Mouse (Mus musculus) bone marrow, adult 2 months (tissue): ENCODE measurements around the gene Med23.

Source experiments
- CTCF ChIP-seq: fragments of 200-500 bp; IDR thresholded peaks from 2 replicates; pipeline ENCODE4 v1.5.1; 2011; ENCODE audit warnings: low read length, control low read depth; ENCODE audit not compliant: control insufficient read depth, insufficient read depth
- POLR2A ChIP-seq: fragments of 200-500 bp; IDR thresholded peaks from 2 replicates; pipeline ENCODE4 v1.6.1; 2011; ENCODE audit warnings: low read depth, mild to moderate bottlenecking, control low read depth, low read length, borderline replicate concordance; ENCODE audit not compliant: control insufficient read depth

DNA sequence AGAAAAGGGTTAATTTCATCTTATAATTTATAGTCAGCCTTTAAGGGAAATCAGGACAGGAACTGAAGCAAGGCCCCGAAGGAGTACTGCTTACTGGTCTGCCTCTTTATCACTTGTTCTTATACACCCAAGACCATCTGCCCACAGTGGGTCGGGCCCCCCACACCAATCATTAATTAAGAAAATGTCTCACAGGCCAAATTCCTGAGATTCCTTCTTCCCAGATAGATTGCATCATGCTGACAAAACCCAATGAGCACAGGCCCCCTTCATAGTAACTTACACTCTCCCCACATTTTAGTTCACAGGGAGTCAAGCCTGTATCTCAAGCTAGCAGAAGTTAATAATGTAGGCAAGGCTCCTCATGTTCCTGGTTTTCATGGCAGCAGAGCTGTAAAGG lies 27.8 kb upstream of the Med23 start:
- TF ChIP-seq POLR2A (no peak), CTCF (no peak)
